Mouse (Mus musculus) gastrocnemius, adult 8-10 months (tissue): Measurements from ENCODE around the gene Gm1553. TPM values are rescaled to one million over a fixed set of nuclear protein-coding genes. Genes with fewer than 3 reads are reported as not detected.

Experiments
- DNase-seq, 2 experiments: peaks; one replicate each; pipeline ENCODE4 v3.0.0; 2022; ENCODE audit warnings: low spot score in 2 of 2
- total RNA-seq, 4 experiments: library from RNA; stranded (reverse); gene quantifications; 2 replicates each; pipeline ENCODE4 v1.2.4; 2022

The Gm1553 gene
- not detected for total RNA-seq

GRCm38 (mm10) chr10:82492518-82492917 is at the start of gene Gm1553:
Gene Gm1553 (minus strand): TSS chr10:82492618.
- DNase-seq = no peak

Other genes with a start within 250 kb of the Gm1553 start
- gene 4932415D10Rik, start 176.0 kb downstream of the Gm1553 start, total RNA-seq = not detected
- 1 to 10 TPM in 3 of 4 experiments, under 1 TPM in 1; 0.43 to 2.5 (median 1.2) TPM for gene Gm4924, start 138.4 kb downstream of the Gm1553 start, total RNA-seq
- 10 to 100 TPM; 24.7 to 33.5 (median 30.4) TPM for gene 1190007I07Rik, start 130.6 kb upstream of the Gm1553 start, total RNA-seq
- 10 to 100 TPM in 3 of 4 experiments, 1 to 10 TPM in 1; 9.7 to 15.1 (median 11.9) TPM for gene Tdg, start 137.2 kb upstream of the Gm1553 start, total RNA-seq
- gene Glt8d2, start 198.0 kb upstream of the Gm1553 start, total RNA-seq = 1 to 10 TPM; 1.1 to 2.7 (median 1.6) TPM
- gene Hcfc2, start 203.5 kb upstream of the Gm1553 start, total RNA-seq = 10 to 100 TPM; 25.4 to 33.2 (median 29.1) TPM